Mouse (Mus musculus) erythroid progenitor cell, adult 5-6 weeks (primary cell): Measurements from ENCODE around the gene Nup98. TPM values are rescaled to one million over a fixed set of nuclear protein-coding genes. Genes with fewer than 3 reads are reported as not detected.

Experiments used
- ATAC-seq: replicated peaks from 2 replicates; pipeline ENCODE4 v1.8.0; 2016; ENCODE audit warnings: moderate number of reproducible peaks, mild to moderate bottlenecking, moderate TSS enrichment, inconsistent platforms; ENCODE audit not compliant: poor library complexity, low FRiP score, severe bottlenecking
- total RNA-seq, 2 experiments: library from RNA; stranded (forward) in 1 of 2; stranded (reverse) in 1 of 2; fragments of 150-400 nt in 1 of 2; fragments of 186-747, 209-891 nt in 1 of 2; gene quantifications; 2 replicates each; pipeline versions ENCODE4 v1.2.3 to v1.2.4; 2015 to 2017; ENCODE audit warnings: low replicate concordance in 2 of 2

Nup98 gene
- total RNA-seq, 2 experiments from 2014 or later = 53.6 to 64.6 TPM

GRCm38 (mm10) chr7:102137898-102138297 is 72.1 kb downstream of the Nup98 start:
- no peak for ATAC-seq

- peak; percentile 78 for ATAC-seq
Measured at GRCm38 (mm10) chr7:102137464-102137863, 72.5 kb downstream of the Nup98 start.

- ATAC-seq = no peak
Measured at GRCm38 (mm10) chr7:102132395-102132794, 77.6 kb downstream of the Nup98 start.

- ATAC-seq = no peak
Measured at GRCm38 (mm10) chr7:102120326-102120725, 89.7 kb downstream of the Nup98 start.

- ATAC-seq = no peak
Measured at GRCm38 (mm10) chr7:102117382-102117781, 92.6 kb downstream of the Nup98 start.

GRCm38 (mm10) chr7:102116579-102117331 is 93.2 kb downstream of the Nup98 start, which contains the start of gene Chrna10:
Gene Chrna10, minus strand, starts transcription at chr7:102116828.
- no peak for ATAC-seq

GRCm38 (mm10) chr7:102113151-102113729 is 96.7 kb downstream of the Nup98 start:
- ATAC-seq = no peak

GRCm38 (mm10) chr7:102109746-102110145 is 100.2 kb downstream of the Nup98 start:
- no peak for ATAC-seq

GRCm38 (mm10) chr7:102109171-102109570 is 100.8 kb downstream of the Nup98 start, which contains the start of gene Art5:
Gene Art5, minus strand, starts transcription at chr7:102109489.
- no peak for ATAC-seq

- ATAC-seq = no peak
Measured at GRCm38 (mm10) chr7:102108206-102108605, 101.8 kb downstream of the Nup98 start.

- no peak for ATAC-seq
Measured at GRCm38 (mm10) chr7:102106700-102107141, 103.3 kb downstream of the Nup98 start.

- no peak for ATAC-seq
Measured at GRCm38 (mm10) chr7:102104126-102104525, 105.8 kb downstream of the Nup98 start.

GRCm38 (mm10) chr7:102103555-102103954 is 106.4 kb downstream of the Nup98 start:
- no peak for ATAC-seq

- ATAC-seq = no peak
Measured at GRCm38 (mm10) chr7:102102696-102103095, 107.3 kb downstream of the Nup98 start.

GRCm38 (mm10) chr7:102102241-102102640 is 107.7 kb downstream of the Nup98 start:
- no peak for ATAC-seq

- no peak for ATAC-seq
Measured at GRCm38 (mm10) chr7:102101487-102101886, 108.5 kb downstream of the Nup98 start, which contains the start of gene Art1. Gene Art1, plus strand, starts transcription at chr7:102101743.

GRCm38 (mm10) chr7:102100868-102101267 is 109.1 kb downstream of the Nup98 start:
- ATAC-seq = no peak

GRCm38 (mm10) chr7:102099760-102100661 is 110.0 kb downstream of the Nup98 start:
- no peak for ATAC-seq

GRCm38 (mm10) chr7:102087336-102087735 is 122.6 kb downstream of the Nup98 start:
- no peak for ATAC-seq

- ATAC-seq = no peak
Measured at GRCm38 (mm10) chr7:102084041-102084696, 125.8 kb downstream of the Nup98 start.
